Mouse (Mus musculus): Measurements from ENCODE around the gene Tigar.

DNA sequence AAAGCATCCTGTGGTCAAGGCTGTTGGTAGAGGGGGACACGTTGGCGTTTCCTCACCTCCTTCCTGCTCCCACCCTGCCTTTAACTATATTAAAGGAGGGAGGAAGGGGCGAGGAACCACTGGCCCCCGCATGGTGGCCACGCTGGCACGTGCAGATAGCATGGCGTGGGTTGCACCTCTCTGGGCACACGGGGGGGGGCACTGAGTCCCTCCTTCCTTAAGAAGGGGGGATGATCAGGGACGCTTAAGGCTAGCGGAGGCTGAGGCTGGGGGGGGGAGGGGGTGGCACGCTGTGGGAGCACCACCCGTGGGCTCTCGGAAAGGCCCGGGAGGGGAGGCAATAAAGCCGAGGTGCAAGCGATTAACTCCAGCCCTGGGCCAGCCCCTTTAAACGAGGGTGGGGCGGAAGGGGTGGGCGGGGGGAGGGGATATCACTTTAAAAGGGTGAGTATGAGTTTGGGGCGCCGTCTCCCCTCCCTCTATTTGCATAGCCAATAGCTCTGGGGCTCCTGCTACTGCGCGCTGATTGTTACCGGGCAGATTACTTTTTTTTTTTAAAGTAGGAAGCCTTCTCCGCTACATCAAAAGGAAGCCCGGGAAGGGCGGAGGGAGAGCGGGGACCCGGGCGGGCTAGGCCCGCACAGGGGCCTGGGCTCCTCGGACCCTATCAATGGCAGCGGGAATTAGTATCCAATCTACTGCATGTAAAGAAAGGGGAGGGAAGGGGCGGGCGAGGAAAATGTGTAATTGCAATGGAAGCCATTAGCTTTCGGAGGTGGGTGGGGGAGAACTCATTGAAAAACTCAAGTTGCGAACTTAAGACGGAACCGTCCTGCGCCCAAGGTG is 43.0 kb upstream of the Tigar start, which contains the start of gene Ccnd2:
- TF ChIP-seq POLR2A (IDR thresholded peaks at IDR 0.05; ENCODE audit: low read depth, low read length) (no peak), CTCF (IDR thresholded peaks at IDR 0.05; ENCODE audit: extremely low read depth, insufficient read depth, insufficient read length, insufficient replicate concordance) (no peak)

Measured in spleen, adult 2 months (tissue).